Mouse (Mus musculus): ENCODE results near the gene Idua.
"Not testable (repeated sequence)": the region's sequence is repeated elsewhere in the genome, so short reads cannot be mapped to it uniquely, and the experiment has no call there.

Idua gene

DNA sequence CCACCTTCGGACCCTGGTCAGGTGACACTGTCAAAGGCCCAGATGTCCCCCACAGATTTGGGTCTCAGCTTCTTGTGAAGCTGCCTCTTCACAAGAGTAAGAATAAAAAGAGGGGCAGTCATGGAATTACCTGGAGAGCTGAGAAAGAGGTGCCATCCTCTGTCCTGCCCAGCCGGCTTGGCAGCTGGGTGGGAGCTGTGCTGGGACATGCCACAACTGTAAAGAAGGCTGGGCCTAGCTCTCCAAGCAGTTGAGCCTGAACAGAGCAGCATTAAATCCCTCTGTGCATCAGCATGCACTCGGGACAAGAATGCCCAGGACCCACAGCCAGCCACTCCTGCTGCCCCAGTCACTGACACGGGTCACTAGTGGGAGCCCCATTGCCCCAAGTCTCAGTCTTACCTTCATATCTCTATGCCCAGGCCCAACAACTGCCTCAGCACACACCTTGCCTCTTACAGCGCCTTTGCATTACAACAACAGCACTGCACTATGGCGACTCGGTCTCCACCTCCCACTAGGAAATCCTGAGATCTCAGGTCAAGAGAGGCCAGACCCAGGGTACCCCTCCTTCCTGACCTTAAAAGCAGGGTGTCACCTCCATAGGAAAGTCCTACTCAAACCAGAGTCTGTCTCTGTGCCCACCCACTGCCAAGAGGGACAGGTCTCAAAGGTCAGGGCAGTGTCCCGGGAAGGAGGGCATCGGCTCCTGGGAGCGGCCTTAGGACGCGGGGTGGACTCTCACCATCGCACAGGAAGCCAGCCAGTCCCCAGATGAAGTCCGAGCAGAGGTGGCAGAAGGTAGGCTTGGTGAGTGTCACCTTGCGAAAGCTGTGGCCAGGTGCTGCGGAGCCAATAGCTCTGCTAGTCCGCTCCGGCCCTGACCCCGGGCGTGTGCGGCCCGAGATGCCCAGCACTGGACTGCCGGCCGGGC lies at the start of gene Idua:
TSS of gene Idua (plus strand) at position 634 of the 934 bp plus-strand sequence.
- peak in 1 of 2 experiments; percentile 18 for DNase-seq (ENCODE audit: low spot score in 2 of 2)

DNA sequence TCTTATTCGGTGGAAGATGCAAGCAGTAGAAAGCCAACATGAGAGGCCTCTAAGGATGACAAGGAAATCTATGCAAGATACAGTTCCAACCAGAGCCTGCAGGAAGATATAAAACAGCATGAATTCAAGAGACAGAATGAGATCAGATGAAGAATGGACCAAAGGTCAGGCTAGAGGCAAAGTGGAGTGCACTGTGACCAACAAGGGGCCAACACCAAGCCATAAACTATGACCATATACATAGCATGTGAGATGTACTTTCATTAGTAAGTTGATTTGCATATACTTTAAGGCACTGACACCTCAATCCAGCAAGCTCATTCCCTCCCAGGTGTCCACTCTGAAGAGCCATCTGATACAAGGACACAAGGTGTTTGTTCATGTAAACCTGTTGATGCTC lies 49.7 kb upstream of the Idua start:
- no peak for DNase-seq (ENCODE audit: low spot score in 2 of 2)

DNA sequence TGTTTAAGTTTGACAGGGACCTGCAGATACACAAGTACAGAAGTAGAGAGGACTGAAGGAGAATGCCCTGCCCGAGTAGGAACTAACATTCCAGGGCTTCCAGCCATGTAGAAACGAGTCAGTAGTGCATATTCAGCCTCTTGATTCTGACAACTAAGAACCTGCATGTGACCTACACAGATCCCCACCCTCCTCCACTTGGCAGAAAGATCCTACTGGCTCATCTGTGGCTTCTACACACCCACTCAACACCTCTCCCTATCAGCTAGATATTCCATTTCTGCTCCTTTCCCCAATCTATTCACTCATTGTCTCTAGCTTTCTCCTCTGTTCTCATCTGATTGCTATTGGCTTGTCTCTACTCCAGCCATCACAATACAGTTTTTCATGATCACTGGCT lies 38.3 kb upstream of the Idua start:
- no peak for DNase-seq (ENCODE audit: low spot score in 2 of 2)

DNA sequence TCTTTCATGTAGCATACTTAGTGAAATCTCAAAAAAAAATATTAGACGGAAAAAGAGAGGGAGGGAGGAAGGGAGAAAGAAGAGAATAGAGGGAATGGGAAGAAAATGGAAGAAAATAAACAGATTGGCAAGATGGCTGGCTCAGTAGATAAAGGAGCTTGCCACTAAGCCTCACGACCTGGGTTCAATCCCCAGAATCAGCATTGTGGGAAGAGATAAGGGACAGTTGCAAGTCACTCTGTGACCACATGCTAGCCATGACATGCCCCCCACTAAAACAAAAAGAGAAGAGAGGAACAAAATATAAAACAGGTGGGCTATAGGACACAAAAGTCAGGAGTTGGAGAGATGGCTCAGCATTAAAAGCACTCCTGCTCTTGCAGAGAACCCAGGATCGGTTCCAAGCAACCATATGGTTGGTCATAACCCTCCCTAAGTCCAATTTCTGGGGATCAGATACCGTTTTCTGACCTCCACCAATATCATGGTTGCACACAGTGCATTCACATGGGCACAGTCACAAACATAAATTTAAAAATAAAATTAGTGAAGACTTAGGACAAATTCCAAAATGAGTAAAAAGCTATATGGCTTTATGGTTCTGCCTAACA lies 34.0 kb upstream of the Idua start:
- DNase-seq (ENCODE audit: low spot score in 2 of 2), result no peak

DNA sequence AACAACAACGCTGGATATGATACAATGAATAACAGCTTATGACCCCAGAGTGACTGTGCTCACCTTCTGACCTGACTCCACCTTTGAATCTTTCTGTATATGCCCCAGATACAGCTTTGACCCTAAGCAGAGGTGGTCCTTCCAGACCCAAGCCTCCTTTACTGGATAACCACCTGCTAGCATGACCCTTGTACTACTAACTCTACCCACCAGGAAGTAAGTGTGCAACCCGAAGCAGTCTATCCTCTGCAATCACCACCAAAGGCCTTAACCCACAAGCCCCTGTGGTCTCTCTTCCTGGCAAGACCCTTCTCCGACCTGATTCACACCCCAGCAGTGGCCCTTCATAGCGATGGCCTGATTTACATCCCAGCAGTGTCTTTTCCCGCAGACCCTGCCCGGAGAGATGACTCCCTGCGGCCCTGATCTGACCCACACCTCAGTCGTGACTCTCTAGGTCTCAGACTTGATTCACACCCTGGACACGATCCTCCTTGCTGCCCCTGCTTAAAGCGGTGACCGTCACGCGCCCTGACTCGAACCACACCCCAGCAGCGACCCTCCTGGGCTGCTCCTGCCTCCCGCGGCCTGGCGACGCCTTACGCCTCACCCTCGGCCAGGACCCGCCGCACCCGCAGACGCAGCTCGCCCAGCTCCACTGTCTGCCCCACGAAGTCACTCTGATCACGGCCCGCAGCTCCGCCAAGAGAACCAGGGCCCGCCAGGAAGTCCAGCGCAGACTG lies 31.1 kb upstream of the Idua start:
- DNase-seq (ENCODE audit: low spot score in 2 of 2), result peak; percentile 6 to 9

DNA sequence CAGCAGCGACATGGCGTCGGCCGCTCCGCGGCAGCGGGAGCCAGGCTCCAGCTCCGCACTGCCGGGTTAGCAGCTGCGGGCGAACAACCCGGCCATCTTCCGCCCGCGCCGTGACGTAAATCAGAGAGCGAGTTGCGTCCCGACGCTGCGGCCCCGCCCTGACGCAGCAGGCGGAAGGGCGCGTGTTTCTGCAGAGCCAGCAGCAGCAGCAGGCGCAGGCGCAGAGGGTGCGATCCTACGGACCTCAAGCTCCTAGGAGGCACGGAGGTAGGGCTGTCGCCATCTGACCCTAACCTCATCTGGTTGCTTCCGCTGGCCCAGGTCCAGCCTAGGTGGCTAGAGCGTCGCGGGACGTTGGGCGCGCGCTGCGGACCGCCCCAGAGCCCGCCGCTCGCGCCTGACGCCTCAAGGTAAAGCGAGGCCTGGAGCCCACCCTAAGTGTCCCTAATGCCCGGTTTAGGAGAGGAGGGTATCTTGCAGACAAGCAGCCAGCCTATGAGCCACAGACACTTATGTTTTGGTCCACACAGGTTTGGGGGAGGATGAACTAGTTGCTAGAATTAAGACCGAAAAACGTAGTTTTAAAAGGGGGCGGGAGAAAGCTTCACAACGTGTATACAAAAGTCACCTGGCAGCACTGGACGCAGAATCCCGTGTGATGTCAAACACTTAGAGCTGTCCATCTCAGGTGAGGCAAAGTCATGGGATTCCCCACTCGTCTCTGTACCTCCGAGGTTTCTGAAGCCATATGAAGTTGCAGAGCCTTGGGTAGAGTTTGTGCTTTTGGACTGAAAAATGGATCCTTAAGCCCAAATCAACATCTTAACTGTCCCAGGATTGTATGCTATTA lies 30.3 kb upstream of the Idua start, which contains the start of the genes Gak and Tmem175:
TSS of gene Gak (minus strand) at position 122 of the 850 bp plus-strand sequence.
TSS of gene Tmem175 (plus strand) at position 137 of the 850 bp plus-strand sequence.
- peak; percentile 87 to 90 for DNase-seq (ENCODE audit: low spot score in 2 of 2)

DNA sequence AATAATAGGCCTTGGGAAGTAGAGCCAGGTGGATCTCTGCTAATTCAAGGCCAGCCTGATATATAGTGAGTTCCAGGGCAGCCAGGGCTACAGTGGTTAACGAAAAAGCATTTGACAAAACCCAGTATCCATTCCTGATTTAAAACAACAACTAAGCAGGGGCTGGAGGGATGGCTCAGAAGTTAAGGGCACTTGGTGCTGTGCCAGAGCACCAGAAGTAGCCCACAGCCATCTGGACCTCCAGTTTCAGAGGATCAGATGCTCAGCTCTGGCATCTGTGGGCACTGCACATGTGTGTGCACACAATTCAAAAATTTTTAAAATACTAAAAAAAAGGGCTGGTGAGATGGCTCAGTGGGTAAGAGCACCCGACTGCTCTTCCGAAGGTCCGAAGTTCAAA lies 26.5 kb upstream of the Idua start:
- DNase-seq (ENCODE audit: low spot score in 2 of 2), result no peak

DNA sequence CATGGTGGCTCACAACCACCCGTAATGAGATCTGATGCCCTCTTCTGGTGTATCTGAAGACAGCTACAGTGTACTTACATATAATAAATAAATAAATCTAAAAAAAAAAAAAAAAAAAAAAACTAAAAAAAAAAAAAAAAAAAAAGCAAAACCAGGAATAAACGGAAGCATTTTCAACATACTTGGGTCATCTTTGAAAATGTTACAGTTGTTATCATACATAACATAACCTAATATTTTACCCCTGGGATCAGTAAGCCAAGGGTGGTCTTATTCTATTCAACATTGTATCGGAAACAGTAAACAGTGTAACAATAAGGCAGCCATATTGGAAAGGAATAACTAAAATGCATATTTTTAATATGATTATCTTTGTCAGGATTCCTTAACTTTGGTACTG lies 26.0 kb upstream of the Idua start:
- not testable (repeated sequence) for DNase-seq (ENCODE audit: low spot score in 2 of 2)

DNA sequence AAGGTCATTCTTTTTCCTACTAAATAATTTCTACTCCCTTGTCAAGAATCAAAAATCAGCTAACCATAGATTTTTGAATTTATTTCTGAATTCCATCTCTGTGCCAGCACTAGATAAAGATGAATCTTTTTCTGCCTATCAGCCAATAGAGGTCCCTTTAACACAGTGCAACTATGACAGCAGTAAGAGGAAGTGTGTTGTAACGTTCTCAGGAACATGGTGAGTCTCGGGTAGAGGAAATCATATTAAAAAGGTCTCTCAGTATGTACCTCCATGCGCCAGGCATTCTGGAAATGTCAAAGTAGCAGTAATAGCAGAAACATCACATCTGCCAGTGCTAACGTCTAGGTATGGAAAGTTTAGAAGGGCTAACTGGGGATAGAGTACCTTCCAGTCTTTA lies 24.0 kb upstream of the Idua start:
- no peak for DNase-seq (ENCODE audit: low spot score in 2 of 2)

DNA sequence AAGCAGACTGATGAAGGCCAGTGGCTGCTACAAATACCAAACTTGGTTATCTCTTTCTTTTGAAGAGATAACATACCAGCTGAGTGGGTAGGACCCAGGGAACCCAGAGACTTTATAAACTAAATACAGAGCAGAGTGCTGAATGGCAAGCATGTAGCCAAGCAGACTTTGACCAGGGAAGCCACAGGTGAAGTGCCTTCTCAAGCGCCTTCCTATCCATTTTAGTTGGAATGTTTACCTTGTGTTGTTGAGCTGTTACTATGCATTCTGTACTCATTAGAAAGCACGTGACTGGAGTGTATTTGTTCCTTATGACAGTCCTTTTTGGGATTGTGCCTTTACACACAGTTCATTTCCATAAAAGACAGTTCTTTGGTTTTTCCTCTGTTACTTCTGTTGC lies 16.5 kb upstream of the Idua start:
- DNase-seq (ENCODE audit: low spot score in 2 of 2), result no peak

DNA sequence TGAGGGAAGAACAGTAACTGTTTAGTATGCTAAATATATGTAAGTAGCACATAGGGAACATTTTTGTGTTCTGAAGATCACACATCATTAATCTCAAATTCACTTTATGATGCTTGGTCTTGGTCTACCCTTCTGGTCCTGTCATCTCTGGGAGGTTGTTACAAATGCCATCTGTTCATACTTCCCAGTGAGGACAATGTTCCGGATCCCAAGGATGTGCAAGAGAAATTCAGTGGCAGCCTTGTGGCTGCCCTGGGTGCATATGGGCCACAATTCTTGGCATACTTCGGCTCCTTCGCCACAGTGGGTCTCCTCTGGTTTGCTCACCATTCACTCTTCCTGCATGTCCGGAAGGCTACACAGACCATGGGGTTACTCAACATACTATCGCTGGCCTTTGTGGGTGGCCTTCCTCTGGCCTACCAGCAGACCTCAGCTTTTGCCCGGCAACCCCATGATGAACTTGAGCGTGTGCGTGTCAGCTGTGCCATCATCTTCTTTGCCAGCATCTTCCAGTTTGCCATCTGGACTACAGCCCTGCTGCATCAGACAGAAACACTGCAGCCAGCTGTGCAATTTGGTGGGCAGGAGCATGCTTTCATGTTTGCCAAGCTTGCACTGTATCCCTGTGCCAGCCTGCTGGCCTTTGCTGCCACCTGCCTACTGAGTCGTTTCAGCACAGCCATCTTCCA lies 14.3 kb upstream of the Idua start:
- no peak for DNase-seq (ENCODE audit: low spot score in 2 of 2)

DNA sequence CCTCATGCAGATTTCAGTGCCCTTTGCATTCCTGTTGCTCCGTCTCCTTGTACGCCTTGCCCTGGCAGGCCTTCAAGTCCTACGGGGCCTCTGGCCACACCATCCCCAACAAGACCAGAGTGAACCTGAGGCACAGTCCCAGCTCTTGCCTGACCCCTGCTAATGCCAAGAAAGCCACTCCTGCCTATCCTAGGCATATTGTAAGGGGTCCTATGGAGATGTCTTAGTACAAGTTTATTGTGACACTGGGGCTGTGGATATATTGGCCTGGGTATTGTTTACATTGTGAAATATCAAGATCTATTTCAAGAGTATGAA lies 13.8 kb upstream of the Idua start:
- DNase-seq (ENCODE audit: low spot score in 2 of 2), result no peak

DNA sequence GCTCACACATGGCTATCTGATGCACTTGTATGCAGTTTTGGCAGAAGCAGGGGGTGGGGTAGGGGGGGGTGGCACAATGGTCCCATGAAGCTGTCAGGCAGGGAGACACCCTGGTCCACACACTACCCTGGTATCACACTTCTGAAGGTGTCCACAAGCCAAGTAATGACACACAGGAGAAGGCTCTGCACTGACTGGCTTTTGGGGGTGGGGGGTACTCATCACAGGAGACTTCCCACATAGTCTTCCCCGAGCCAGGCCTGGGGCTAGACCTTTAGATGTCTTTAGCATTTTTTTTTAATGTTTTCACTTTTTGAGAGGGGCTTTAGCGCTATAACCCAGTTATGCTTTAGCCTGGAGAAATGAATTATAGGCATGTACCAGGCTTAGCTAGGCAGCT lies 12.8 kb upstream of the Idua start:
- DNase-seq (ENCODE audit: low spot score in 2 of 2), result no peak

DNA sequence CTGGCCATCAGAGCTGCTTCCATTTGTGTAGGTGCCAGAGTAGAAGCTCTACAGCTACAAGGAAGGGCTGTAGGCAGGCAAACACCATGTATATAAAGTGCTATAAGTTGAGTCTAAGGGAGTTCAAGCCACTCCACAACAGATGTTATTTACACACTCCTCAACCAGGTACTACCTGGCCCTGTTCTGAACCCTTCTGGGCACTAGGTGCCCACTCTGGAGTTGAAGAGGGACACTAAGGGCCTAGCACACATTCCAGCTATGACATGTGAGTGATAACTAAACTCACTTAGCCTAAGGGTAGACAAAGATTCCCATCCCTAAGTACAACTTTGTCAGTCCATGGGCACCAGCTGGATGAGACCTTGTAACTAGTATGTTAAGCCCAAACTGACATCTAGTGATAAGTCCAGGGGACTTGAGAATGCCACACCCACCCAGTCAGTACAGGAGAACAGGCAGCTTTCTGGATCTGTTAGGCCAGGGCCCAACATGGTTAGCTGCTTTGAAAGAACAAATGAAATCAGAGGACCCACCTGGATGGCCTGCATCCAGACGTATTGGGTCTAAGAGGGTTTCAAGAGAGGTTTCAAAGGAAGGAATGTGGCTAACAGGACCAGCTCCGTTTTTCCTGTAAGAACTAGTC lies 12.2 kb upstream of the Idua start:
- no peak for DNase-seq (ENCODE audit: low spot score in 2 of 2)

DNA sequence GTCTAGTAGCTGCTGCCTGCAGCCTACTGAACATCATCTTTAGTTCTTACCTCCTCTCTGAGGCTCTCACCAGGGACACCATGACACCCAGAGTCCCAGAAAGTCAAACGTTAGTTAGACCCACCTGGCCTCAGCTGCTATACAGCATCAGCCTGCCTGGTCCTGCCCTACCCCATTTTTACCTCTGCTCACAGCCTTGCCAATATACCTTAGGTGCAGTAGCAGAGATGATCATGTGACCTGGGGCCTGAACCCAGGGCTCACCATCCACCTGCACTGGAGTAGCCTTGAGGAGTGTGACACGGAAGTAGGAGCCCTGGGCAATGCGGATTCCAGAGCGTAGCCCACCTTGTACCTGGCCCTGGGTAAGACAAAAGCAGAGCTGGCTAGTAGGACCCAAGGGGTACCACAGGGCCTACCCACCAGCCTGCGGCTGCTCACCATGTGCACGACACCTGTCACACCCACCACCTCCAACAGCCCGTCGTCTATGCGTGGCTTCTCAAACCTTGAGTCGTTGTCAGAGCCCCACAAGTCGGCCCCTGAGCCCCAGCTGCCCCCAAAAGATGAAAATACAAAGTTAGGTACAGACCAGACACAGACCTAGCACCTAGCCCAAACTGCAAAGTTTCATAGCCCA lies 11.1 kb upstream of the Idua start:
- no peak for DNase-seq (ENCODE audit: low spot score in 2 of 2)

DNA sequence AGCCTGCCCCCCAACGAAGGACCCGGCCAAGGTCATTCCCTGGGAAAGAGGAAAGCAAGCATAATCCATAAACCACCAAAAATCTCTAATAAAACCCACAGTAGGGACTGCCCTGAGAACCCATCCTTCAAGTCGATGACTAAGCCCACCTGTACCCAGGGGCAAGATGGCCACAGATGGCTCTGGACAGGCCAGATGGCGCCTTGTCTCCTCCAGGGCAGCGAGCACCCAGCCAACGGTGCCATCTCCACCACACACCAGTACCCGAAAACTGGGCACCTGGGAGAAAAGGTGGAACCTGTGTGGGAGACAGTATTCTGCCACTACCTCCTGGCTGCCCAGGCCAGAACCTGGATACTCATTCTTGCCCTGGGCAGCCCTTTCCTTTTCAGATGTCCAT lies 9.8 kb upstream of the Idua start:
- DNase-seq (ENCODE audit: low spot score in 2 of 2), result no peak

DNA sequence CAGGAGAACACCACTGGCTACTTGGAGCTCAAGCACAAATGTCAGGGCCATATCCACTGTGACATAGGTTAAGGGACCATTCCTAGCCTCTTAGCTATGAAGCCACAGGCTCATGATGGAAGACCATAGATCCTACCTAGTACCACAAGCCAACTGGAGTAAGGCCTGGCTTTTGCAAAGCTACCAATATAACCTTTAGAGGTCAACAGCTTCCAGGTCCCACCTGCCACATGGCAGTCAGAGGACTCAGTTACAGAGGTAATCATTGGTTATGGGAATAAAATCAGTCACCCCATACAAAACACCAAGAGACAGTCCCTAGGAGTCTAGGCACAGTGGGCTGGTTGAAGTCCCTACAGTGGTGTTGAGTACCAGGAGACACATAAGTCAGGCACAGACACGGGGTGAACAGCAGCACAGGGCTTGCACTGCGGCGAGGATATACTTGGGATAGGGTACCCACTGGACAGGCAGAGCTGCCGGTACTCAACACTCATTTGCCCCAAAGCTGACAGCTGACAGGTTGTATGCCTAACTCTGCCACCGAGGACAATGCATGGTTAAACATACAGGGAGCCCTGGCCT lies 8.9 kb upstream of the Idua start:
- no peak for DNase-seq (ENCODE audit: low spot score in 2 of 2)

DNA sequence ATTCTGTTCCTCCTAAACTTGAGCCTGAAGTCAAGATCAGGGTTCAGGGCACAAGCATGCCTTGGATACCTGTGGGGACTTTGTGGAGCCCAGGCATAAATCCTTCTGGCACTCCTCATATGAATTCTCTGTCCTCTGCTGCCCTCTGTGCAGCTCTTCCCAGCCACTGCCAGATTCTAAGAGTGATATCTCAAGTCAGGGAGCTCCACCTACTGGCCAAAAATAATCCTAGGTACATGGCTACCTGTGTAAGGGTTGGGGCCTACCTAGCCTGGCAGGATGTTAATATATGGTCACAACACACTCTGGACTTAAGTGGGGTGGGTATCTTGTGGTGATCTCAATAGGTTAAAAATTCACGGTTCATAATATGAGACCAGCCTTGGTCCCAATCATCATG lies 8.3 kb upstream of the Idua start:
- DNase-seq (ENCODE audit: low spot score in 2 of 2), result peak in 1 of 2 experiments; percentile 50

DNA sequence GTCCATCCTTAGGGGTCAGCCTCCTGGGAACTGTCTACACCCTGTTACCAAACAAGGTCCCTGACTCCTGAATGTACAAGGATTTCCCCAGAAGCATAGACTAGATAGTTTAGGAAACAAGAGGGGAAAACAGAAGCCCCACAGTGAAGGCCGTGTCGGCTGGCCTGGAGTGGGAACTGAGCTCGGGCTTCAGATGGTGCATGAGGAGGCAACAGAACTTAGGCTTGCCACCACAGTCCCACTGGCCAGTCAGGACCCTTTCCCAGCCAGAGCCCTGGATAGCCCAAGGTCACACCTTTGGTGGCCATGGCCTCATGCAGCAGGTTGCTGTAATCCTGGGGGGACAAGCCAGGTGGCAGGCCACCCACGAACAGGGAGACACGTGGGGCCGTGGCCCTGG lies 6.8 kb upstream of the Idua start:
- DNase-seq (ENCODE audit: low spot score in 2 of 2), result no peak

Data from urinary bladder, postnatal 36 days (tissue).